Mouse (Mus musculus) urinary bladder, postnatal 14 days (tissue): ENCODE measurements around the gene BC024978.
"Not testable (repeated sequence)": the region's sequence is repeated elsewhere in the genome, so short reads cannot be mapped to it uniquely, and the experiment has no call there.

ENCODE experiments used
- DNase-seq: peaks from one replicate; pipeline ENCODE4 v3.0.0; 2021; ENCODE audit warnings: low spot score

BC024978 gene

DNA sequence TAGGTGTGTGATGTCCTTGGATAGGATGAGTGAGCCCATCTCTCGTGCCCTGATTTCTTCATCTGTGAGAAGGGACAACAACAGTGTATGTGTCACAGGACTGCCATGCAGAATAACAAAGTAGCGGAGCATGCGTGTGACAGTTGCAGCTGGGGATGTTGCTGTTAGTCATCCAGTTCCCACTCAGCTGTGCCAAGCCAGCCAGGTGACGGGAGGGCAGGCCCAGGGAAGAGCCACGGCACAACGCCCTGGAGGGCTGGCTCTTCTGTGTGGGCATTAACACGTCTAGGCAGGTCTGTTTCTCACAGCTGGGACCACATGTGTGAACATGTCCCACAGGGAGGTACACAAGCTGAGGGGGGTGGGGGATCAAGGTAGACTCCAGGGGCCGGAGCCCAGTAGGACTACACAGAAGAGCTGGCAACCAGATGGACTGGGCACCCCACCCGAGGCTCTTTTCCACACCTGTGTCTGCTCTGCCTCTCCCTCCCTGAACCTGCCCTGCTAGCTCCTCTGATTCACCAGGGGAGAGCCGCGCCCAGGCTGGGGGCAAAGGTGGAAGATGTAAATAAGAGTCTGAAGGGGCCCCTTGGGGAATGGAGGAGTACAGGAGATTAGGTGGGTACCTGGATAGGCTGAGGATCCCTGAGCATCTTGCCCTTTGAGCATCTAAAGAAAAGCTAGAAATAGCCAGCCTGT is 29.4 kb downstream of the BC024978 start:
- peak; percentile 67 for DNase-seq

DNA sequence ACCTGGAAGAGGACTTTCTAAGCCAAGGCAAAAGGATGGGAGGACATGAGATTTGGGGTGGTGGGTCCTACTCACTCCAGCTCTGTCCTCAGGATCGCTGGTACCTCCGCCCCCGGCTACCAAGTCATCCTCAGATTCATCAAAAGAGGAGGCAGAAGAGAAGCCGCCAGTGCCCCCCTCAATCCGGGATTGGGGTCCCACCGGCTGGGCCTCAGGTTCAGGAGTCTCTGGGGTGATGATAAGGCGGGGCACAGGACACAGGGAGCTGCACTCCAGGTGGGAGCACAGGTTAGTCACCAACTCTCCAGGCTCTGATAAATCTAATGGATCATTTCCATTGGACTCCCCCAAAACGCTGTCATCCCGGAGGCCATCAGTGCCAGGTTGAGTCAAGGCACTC is 31.7 kb downstream of the BC024978 start:
- no peak for DNase-seq

DNA sequence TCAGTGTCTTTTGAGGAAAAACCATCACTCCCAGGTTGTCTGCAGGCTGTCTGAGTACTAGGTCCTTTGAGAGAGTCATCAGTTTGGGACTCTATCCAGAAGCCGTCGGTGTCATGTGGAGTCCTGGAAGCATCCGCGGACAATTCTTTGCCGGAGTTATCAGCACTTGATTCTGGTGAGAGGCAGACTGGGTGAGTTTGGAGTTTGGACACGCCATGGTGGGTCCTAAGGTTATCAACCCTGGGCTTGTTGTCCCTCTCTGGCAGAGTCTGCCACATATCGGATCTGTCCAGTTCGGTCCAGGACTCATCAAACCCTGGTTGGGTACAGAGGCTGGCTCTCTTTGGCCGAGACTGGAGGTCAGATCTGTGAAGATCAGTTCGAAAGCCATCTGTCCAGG is 32.1 kb downstream of the BC024978 start:
- no peak for DNase-seq

DNA sequence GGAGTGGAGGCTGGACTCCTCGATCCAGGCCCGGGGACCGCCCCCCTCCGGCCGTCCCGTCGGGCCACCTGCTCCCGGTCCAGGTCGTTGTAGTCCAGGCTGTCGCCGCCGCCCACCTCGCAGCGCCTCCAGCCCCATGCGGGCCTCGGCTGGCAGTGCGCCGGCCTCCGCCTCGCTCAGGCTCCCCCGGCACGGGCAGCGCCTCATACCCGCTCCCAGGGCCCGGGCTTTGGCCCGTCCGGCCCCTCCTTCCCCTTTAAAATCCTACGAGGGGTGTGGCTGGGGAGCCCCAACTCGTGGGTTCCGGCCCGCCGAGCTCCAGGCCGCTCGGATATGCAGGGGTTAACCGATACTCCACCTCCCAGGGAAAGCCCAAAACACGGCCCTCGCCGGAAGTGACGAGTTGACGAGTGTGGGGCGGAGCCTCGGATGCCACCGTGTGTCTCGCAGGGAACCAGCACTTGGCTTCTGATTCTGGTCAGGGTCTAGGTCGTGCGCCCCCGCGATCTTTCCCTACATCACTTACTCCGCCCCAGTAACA is 32.8 kb downstream of the BC024978 start, which contains the start of gene Itpkc:
Gene Itpkc, minus strand, starts transcription at position 381 of the 541 bp plus-strand sequence.
- peak; percentile 95 for DNase-seq

DNA sequence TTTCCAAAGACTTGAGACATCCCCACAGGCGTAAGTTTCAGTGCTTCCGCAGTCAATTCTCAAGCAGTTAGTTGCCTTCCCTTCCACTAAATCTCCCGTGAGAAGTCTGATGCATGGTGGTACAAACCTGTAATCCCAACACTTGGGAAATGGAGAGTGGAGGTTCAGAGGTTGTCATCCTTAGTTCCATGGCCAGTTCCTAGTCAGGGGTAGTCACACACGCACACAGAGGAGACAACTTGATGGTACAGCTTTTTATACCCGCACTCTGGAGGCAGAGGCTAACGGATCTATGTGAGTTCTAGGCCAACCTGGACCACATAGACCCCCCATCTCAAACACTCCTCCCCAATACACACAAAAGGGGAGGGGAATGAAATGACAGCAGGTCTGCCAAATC is 33.3 kb downstream of the BC024978 start:
- no peak for DNase-seq

DNA sequence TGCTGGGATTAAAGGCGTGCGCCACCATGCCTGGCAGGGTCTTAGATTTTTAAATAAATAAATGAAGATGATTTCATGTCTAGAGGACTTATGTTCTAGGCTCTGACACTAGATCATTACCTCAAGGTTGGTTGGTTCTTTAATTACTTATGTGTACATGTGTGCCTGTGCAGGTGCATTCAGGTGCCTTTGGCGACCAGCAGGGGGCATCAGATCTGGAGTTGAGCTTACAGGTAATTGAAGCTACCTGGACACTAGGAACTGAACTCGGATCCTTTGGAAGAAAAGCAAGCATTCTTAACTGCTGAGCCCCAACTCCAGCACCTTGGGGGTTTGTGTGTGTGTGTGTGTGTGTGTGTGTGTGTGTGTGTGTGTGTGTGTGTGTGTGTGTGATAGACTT is 35.2 kb downstream of the BC024978 start:
- no peak for DNase-seq

DNA sequence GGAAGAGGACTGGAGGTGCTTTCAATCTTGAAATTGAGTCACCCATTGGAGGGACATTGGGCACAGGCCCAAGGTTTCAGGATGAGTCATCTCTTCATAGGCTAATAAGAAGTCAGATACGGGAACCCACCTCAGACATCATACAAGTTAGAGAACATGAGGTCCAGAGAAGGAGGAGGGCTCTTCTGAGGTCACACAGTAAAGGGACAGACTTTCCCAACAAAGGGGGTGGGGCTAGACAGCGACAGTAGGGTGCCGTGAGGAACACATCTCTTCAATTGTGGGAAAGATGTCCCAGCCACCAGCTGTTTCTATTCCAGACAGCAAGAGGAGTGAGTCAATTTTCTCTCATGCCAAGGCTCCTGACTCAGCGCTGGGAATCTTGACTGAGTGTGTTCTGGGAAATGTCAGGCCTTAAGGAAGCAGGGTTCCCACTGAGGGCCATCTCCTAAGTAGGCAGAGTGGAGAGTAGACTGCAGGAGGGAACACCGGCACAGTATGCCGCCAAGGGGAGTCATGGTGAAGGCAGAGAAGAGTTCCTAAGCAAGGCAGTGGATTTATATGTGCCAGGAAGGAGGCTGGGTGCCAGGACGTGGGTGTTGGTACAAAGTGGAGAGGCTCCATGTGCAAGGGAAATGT is 36.2 kb downstream of the BC024978 start:
- DNase-seq, result peak; percentile 75

DNA sequence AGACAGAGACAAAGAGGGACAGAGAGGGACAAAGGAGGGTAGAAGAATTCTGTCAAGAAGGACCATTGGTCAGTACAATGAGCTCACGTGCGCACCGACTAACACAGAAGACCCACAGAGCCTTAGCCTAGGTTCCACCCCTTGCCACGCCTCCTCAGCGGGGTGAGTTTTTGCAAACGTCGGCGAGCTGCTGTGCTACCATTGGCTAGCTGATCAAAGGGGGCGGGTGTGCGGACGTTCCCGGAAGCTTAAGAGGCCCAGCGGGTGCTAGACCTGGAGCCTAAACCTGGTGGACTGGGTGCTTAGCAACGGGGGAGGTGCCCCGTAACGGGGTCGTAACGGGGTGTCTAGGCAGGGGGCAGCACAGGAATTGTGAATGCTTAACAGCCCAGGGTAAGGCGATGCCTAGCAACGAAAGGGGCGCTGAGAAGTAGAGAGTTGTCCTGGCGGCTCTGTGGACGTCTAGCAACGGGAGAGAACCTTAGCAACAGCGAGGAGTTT is 37.2 kb downstream of the BC024978 start, which contains the start of gene Coq8b:
Gene Coq8b, plus strand, starts transcription at position 243 of the 501 bp plus-strand sequence.
- peak; percentile 95 for DNase-seq

DNA sequence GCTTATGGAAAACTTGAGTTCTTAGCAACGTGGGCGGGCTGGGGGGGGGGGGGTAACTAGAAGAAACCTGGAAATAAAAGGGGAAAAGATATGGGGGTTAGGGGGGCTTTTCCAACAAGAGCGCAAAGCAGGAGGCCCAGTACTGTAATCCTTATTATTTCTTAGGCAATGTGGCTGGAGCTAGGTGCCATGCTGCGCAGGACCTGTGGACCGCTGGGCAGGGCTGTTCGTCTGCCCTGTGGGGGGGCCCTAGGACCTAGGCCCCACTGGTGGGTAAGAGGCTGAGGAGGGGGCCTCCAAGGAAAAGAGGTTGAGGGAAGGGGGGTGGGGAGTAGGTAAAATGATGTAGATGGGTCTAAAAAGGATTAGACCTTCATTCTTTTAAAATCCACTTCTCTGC is 37.7 kb downstream of the BC024978 start:
- no peak for DNase-seq

DNA sequence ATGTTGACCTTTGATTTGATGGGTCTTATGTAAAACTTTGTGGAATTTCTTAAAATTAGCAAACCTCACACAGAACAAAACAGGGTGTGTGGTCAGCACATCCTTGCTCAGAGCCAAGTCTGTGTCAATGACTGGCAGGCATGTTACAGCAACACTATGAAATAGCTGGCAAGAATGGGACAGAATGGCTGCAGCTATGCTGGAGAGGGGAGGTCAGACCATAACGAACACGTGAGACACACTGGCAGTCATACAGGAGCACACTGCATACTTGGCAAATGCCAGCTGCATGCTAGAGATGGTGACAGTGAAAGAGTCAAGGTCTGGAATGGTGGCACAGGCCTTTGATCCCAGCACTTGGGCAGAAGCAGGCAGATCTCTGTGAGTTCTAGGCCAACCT is 40.1 kb downstream of the BC024978 start:
- no peak for DNase-seq

DNA sequence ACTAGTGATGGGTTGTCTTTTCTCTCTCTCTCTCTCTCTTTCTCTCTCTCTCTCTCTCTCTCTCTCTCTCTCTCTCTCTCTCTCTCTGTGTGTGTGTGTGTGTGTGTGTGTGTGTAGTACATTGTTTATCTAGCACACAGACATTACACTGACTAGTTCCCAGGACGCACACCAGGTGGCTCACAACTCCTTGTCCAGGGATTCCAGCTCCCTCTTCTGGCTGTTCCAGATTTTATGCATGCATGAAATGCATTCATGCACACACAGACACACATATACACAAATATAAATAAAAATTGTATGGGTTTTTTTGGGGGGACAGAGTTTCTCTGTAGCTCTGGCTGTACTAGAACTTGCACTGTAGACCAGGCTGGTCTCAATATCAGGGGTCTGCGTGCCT is 41.9 kb downstream of the BC024978 start:
- DNase-seq, result no peak

DNA sequence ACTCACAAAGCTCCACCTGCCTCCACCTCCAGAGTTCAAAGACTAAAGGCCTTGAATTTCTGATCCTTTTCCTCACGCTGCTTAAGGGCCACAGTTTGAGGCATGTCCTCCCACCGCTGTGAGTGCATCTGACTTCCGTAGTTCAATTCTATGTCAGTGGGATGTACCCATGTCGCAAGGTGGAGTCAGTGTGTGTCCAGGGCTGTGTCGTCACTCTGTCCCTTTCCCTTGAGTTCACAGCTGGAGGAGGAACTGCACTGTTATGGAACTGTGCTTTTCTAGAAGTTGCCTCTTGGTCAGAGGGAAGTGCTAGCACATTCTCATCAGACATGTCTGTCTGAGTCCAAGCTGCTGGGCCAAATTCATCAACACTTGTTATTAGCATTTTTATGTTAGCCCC is 43.0 kb downstream of the BC024978 start:
- DNase-seq, result no peak

DNA sequence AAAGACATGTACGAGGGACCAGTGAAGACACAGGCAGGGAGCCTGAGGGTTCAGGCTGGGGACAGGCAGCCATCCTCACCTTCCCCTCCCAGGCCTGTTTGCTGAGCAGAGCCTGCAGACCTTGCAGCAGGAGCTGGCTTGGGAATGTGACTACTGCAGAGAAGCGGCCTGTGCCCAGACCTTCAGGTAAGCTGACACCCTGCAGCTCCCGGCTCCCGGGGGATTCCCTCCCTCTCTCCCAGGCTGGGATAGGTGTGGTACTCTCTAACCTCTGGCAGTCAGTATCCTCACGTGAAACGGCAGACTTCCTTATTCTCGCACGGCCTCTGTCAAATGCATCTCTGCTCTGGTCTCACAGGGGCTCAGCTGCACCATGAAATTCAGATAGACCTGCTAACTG is 47.6 kb downstream of the BC024978 start:
- no peak for DNase-seq

DNA sequence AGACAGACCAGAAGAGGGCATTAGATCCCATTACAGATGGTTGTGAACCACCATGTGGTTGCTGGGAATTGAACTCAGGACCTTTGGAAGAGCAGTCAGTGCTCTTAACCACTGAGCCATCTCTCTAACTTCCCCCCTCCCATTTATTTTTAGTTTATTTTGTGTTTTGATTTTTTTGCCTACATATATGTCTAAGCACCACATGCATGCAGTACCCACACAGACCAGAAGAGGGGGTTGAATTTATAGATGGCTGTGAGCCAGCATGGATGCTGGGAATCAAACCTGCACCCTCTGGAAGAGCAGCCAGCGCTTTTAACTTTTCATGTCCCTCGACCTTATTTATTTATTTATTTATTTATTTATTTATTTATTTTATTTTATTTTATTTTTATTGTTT is 48.5 kb downstream of the BC024978 start:
- not testable (repeated sequence) for DNase-seq

DNA sequence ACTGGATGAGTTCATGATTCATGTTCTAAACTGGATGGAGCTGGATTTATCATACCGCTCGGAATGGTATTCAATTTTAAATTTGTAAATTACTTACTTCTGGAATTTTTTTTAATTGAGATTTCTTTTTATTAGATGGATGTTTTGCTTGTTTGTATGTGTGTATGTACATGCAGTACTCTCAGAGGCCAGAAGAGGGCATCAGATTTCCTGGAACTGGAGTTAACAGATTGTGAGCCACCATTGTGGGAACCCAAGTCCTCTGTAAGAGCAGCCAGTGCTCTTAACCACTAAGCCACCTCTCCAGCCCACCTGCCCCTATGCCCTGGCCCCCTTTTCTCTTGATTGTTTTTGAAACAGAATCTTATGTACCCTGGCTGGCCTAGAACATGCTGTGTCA is 53.6 kb downstream of the BC024978 start:
- DNase-seq, result no peak

DNA sequence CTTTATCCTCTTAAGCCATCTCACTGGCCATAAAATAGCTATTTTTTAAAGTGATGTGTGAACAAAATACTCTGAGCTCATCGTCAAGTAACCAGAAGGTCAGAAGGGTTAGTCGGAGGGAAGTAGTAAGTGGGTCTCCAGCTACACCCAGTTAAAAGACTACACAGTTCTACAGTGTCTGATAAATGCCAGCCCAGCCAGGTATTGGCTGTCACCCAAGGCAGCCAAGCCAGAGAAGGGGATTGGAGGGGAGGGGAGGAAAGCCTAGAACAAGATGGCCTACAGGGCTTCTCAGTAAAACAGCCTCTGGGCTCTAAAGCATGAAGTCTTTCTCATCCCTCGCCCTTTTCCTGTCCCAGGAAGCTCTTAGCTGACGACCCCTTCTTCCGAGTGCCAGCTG is 54.3 kb downstream of the BC024978 start:
- no peak for DNase-seq

DNA sequence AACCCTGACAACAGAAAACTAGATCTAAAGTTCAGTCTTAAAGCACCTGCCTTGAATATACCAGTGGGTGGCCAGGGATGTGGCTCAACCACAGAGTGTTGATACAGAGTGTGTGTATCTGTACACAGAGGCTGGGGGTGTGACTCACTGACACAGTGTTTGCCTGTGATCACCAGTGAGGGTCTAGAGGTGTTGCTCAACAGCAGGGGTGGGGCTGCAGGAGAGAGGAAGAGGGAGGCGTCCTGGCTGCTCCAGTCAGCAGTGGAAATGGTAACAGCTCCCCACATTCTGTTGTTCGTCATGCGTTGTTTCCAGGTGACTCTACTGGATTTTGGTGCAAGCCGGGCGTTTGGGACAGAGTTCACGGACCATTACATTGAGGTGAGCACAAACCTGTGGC is 56.4 kb downstream of the BC024978 start:
- peak; percentile 61 for DNase-seq

DNA sequence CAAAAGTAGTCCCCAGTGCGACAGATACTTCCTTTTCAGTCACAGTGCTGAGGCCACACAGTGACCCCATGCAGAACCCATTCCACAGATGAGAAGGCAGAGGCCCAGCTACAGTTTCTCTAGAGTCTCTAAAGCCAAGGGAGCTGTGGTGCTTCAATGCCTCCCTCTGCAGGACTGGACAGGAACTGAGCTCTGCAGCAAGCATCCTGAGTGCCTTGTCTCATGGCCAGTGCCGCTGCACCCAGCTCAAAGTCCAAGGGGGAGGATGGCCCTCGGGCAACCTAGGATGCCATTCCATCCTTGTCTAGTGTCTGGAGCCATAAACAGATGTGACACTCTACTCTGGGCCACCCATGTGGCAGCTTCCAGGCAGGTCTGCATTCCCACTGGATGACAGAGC is 60.1 kb downstream of the BC024978 start:
- DNase-seq, result no peak

DNA sequence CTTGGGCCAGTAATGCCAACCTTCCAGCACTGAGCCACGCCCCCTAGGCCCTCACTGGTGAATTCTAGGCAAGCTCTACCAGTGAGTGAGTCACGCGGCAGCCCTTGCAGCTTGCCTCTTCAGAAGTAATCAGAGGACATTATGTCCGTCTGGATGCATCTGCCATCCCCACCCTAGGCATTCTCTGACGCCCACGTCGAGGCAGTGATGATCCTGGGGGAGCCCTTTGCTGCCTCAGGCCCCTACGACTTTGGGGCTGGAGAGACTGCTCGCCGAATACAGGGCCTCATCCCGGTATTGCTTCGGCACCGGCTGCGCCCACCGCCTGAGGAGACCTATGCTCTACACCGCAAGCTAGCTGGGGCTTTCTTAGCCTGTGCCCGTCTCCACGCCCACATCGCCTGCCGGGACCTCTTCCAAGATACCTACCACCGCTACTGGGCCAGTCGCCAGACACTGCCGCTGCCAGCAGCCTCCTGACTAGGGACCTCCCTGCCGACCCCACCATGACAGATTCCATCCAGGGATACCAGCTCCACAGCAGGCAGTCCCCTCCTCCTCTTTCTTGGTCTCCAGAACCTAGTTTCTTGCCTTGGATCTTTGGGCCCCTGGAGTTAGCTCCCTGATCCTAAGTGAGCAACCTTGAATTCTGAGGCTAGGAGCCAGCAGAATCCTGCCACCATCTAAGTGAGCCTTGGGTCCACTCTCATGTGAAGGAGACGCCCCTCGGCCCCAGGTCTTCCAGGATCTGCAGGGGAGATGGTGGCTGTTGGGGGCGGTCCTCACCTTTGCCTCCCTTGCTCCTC is 61.7 kb downstream of the BC024978 start:
- peak; percentile 53 for DNase-seq

DNA sequence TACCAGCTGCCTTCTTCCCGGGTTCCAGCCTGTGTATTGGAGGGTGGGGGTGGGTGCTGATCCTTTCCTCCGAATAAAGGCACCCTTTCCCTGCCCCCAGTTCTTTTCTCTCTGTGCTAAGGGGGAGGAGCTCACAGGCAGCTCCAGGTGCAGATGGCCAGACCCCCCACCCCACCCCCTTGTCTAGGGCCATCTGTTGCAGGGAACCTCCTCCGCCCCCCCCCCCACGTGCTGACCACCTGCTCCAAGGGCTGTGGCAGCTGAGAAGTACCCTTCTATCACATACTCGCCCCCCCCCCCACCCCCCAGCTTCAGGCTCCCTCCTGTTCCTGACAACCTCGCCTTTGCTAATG is 62.2 kb downstream of the BC024978 start:
- DNase-seq, result no peak

DNA sequence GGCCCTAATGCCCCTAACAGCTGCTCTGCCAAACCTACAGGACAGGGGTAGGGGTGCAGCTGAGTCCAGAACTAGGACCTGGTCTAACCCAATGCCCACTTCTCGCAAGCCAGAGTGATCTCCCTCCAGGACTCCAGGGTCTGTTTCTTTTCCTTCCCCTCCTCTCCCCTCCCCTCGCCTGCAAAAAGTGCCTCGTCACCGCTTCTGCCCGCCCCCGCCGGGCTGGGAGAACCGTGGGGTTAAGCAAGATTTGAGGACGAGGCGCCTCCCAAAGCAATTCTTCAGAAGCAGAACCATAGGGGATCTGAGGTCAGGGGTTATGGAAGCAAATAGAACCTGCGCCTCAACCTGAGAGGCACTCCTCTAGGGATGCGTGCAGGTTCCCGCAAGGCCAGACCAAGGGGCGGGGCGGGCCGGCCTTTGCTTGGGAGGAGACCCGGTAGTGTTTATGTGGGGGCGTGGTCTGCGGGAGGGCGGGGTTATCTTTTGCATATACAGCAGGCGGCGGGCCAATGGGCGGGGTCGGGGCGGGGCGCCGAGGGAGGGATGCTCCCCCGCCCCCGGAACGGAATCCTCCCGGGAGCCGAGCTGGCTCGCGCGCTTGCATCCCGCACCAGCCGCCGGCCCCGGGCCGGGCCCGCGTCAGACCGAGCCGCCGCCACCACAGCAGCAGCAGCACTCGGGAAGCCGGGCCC is 62.8 kb downstream of the BC024978 start, which contains the start of gene Numbl:
Gene Numbl, plus strand, starts transcription at position 229 of the 695 bp plus-strand sequence.
- DNase-seq, result peak; percentile 96

DNA sequence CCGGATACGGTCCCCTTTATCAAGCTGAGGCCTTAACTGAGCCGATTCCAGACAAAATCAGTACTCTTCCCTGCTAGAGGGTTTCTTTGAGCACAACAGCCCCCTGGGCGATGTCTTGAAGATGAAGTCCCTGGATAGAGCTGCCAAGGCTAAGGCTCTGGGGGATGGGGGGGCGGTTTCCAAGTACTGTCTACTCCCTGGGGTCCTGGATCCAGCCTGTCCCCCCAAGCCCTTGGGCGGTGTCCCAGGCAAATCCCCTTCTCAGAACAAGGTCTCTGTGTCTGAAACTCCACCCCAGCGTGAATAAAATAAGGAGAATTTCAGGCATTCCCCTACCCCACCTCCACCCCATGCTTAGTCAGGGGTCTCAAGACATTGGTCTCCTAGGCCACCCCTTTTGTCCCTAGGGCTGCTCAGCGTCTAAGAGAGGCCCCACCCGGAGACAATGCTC is 63.7 kb downstream of the BC024978 start:
- DNase-seq, result no peak
